Comparison of ENCODE assay signal across 18 mouse cellular contexts in the genomic region with DNA sequence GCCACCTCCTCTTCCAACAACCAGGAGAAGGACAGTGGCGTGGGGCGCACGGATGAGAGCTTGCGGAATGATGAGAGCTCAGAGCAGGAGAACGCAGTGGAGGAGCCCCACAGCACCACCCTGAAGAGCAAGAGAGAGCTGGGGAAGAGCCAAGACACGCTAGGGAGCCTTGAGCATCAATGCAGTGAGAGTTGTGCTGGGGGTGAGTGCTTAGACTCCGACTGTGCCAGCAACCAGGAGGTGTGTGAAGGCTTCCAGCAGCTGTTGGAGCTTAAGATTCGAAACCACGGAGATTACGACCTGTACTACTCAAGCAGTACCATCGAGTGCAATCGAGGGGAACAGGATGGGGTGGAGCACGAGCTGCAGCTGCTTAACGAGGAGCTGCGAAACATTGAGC.
"Had no signal": no experiment of that assay in that cellular context is flagged by ENCODE, and none has a peak within 500 bp of the region (broad histone marks: within the 10 kb centered on the region; RNA-seq: fewer than 3 reads in every experiment).

No protein-coding gene starts in this region.

- H3K4me3 ChIP-seq: liver, embryonic 13.5 days; liver, embryonic 15.5 days; megakaryocyte, embryonic 14.5 days; midbrain, embryonic 13.5 days; midbrain, embryonic 15.5 days; neural tube, embryonic 12.5 days had no signal

- H3K4me2 ChIP-seq: liver, embryonic 13.5 days; liver, embryonic 15.5 days; midbrain, embryonic 11.5 days; midbrain, embryonic 13.5 days; midbrain, embryonic 15.5 days; neural tube, embryonic 12.5 days had no signal

- H3K36me3 ChIP-seq: liver, embryonic 13.5 days; liver, embryonic 15.5 days; midbrain, embryonic 15.5 days; neural tube, embryonic 12.5 days had no signal

- H3K27ac ChIP-seq: liver, embryonic 13.5 days; liver, embryonic 15.5 days; macrophage; midbrain, embryonic 13.5 days; midbrain, embryonic 15.5 days; neural tube, embryonic 12.5 days had no signal

- DNase-seq: liver, embryonic 13.5 days; liver, postnatal 0 days; lung, adult 2 months; retina, postnatal 1 day; right cerebral cortex, adult 18-20 months; right cerebral cortex, postnatal 25 days; right cerebral cortex, postnatal 4 days; spleen, adult 18-20 months; thymus, adult 18-20 months; thymus, postnatal 25 days; thymus, postnatal 4 days had no signal

- H3K4me1 ChIP-seq: liver, embryonic 13.5 days; liver, embryonic 15.5 days; megakaryocyte, embryonic 14.5 days; midbrain, embryonic 13.5 days; midbrain, embryonic 15.5 days; neural tube, embryonic 12.5 days had no signal

- H3K9me3 ChIP-seq: liver, embryonic 15.5 days; midbrain, embryonic 13.5 days; midbrain, embryonic 15.5 days; neural tube, embryonic 12.5 days had no signal

- ATAC-seq: liver, postnatal 0 days; midbrain, embryonic 13.5 days; midbrain, embryonic 15.5 days had no signal

- H3K9ac ChIP-seq: liver, embryonic 13.5 days; liver, embryonic 15.5 days; liver, postnatal 0 days; midbrain, embryonic 13.5 days; midbrain, embryonic 15.5 days; neural tube, embryonic 12.5 days had no signal

- H3K27me3 ChIP-seq: liver, embryonic 13.5 days; liver, embryonic 15.5 days; megakaryocyte, embryonic 14.5 days; midbrain, embryonic 13.5 days; midbrain, embryonic 15.5 days; neural tube, embryonic 12.5 days had no signal
